Mouse (Mus musculus): ENCODE measurements around the gene Cox4i1. TPM values are rescaled to one million over a fixed set of nuclear protein-coding genes. Genes with fewer than 3 reads are reported as not detected.

The Cox4i1 gene
- total and polyA plus RNA-seq, 3 experiments = 519 to 970 (median 711) TPM

DNA sequence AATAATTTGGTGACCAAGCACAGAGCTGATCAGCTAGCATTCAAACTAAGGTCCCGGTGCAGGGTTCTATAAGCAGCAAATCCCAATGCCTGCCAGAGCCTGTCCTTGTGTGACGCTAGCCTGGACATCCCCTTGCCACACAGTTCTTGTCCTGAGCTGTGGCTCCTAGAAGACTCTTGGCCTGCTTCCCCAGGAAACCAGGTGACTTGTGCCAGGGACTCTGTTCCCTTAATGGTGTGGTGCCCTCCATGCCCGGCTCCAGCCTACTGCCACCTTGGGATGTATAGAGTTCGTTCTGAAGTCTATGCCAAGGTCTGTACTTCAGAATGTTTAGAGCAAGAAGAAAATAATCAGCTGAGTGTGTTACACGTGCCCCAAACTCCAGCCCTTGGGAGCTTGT, 18.6 kb downstream of the Cox4i1 start:
- Histone ChIP-seq H3K4me2 (ENCODE audit: insufficient read depth, low read depth, poor library complexity, severe bottlenecking) (no peak overlapping the region), H3K4me1 (ENCODE audit: control insufficient read depth in 1 of 2, insufficient read depth in 2 of 2) (peaks cover 21 to 48% of the 10 kb centered on the region in 2 experiments), H3K27ac (ENCODE audit: insufficient read depth, low read depth) (no peak overlapping the region), H3K36me3 (replicated peaks in 1 of 2; ENCODE audit: control insufficient read depth in 1 of 2, insufficient read depth in 1 of 2, low read length in 1 of 2) (no peaks in the 10 kb centered on the region), H3K9ac (ENCODE audit: insufficient read depth, low read depth) (no peak overlapping the region), H3K4me3 (replicated peaks in 1 of 3; ENCODE audit: low read depth in 2 of 3, low read length in 2 of 3, poor library complexity in 1 of 3) (no peak overlapping the region), H3K9me3 (replicated peaks; ENCODE audit: low read length) (no peaks in the 10 kb centered on the region), H3K79me2 (replicated peaks; ENCODE audit: control insufficient read depth, extremely low read depth, insufficient read depth, poor library complexity, severe bottlenecking) (no peaks in the 10 kb centered on the region), H3K27me3 (replicated peaks) (peaks cover 23% of the 10 kb centered on the region)
- dilution Hi-C loops (cut with MboI; ENCODE audit: extremely low pct_ligation_motif_present, extremely low pct_unique_long_range_greater_than_20kb, low sequenced_read_pairs) = no loop called here
- no peak for DNase-seq (ENCODE audit: extremely low read depth)
- TF ChIP-seq E2F4 (IDR thresholded peaks at IDR 0.05; ENCODE audit: insufficient replicate concordance, low read depth, low read length) (no peak), RAD21 (IDR thresholded peaks at IDR 0.05; ENCODE audit: low read depth, low read length) (no peak), NRF1 (IDR thresholded peaks at IDR 0.05; ENCODE audit: low read depth, low read length) (no peak), HCFC1 (IDR thresholded peaks at IDR 0.05; ENCODE audit: low read depth, low read length) (no peak), MXI1 (IDR thresholded peaks at IDR 0.05; ENCODE audit: low read depth, low read length) (no peak), SMC3 (IDR thresholded peaks at IDR 0.05; ENCODE audit: low read depth, low read length) (no peak), GABPA (IDR thresholded peaks at IDR 0.05; ENCODE audit: insufficient replicate concordance, low read depth, low read length) (no peak), MAFK (IDR thresholded peaks at IDR 0.05; ENCODE audit: insufficient replicate concordance, low read length) (no peak), USF1 (IDR thresholded peaks at IDR 0.05; ENCODE audit: low read depth, low read length) (no peak)
- in situ Hi-C loops (cut with MboI; ENCODE audit: low pct_ligation_motif_present, low pct_unique_long_range_greater_than_20kb, low sequenced_read_pairs) = no loop called here

DNA sequence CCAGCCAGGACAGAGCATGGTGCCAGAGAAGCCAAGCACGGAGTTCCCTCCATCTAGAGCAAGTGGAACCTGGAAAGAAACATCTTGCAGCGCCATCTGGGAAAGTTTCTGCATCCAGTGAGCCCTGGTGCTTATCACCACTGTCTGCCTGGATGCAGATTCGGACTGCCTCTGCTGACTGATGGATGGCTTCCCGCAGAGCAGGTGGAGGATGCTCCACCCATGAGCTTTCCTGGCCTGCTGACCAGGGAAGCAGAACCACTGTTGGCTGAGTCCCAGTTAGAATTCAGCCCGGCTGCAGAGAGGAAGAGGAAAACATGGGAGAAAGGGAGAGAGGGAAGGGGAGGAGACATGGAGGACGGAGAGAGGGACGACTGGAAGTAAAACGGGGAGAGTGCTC, 19.8 kb downstream of the Cox4i1 start:
- Histone ChIP-seq H3K79me2 (replicated peaks; ENCODE audit: control insufficient read depth, extremely low read depth, insufficient read depth, poor library complexity, severe bottlenecking) (no peaks in the 10 kb centered on the region), H3K4me1 (ENCODE audit: control insufficient read depth in 1 of 2, insufficient read depth in 2 of 2) (peaks cover 15 to 40% of the 10 kb centered on the region in 2 experiments), H3K4me3 (replicated peaks in 1 of 3; ENCODE audit: low read depth in 2 of 3, low read length in 2 of 3, poor library complexity in 1 of 3) (no peak overlapping the region), H3K36me3 (replicated peaks in 1 of 2; ENCODE audit: control insufficient read depth in 1 of 2, insufficient read depth in 1 of 2, low read length in 1 of 2) (no peaks in the 10 kb centered on the region), H3K9me3 (replicated peaks; ENCODE audit: low read length) (no peaks in the 10 kb centered on the region), H3K27me3 (replicated peaks) (peaks cover 26% of the 10 kb centered on the region), H3K4me2 (ENCODE audit: insufficient read depth, low read depth, poor library complexity, severe bottlenecking) (no peak overlapping the region), H3K9ac (ENCODE audit: insufficient read depth, low read depth) (no peak overlapping the region), H3K27ac (ENCODE audit: insufficient read depth, low read depth) (no peak overlapping the region)
- no peak for TF ChIP-seq ELF1 (IDR thresholded peaks at IDR 0.05; ENCODE audit: low read depth, low read length)
- no peak for TF ChIP-seq CTCF (conservative IDR thresholded peaks at IDR 0.05 in 1 of 2, IDR thresholded peaks at IDR 0.05 in 1 of 2; ENCODE audit: low read depth in 2 of 2, low read length in 2 of 2)
- no peak for TF ChIP-seq CHD2 (IDR thresholded peaks at IDR 0.05; ENCODE audit: low read length)
- TF ChIP-seq MAFK (IDR thresholded peaks at IDR 0.05; ENCODE audit: insufficient replicate concordance, low read length) = no peak
- no peak for TF ChIP-seq NRF1 (IDR thresholded peaks at IDR 0.05; ENCODE audit: low read depth, low read length)
- no peak for TF ChIP-seq E2F4 (IDR thresholded peaks at IDR 0.05; ENCODE audit: insufficient replicate concordance, low read depth, low read length)
- TF ChIP-seq USF2 (conservative IDR thresholded peaks at IDR 0.05; ENCODE audit: low read depth, low read length) = no peak
- TF ChIP-seq ZMIZ1 (IDR thresholded peaks at IDR 0.05; ENCODE audit: low read depth, low read length) = no peak
- TF ChIP-seq POLR2A (IDR thresholded peaks at IDR 0.05; ENCODE audit: low read depth, low read length) = no peak
- TF ChIP-seq ZC3H11A (IDR thresholded peaks at IDR 0.05; ENCODE audit: low read depth, low read length) = no peak
- TF ChIP-seq SIN3A (IDR thresholded peaks at IDR 0.05; ENCODE audit: low read length) = no peak
- no peak for TF ChIP-seq UBTF (IDR thresholded peaks at IDR 0.05; ENCODE audit: low read depth, low read length)
- no peak for TF ChIP-seq BHLHE40 (IDR thresholded peaks at IDR 0.05; ENCODE audit: low read depth, low read length)
- TF ChIP-seq MYC (IDR thresholded peaks at IDR 0.05; ENCODE audit: low read depth, low read length) = no peak
- no peak for TF ChIP-seq ETS1 (conservative IDR thresholded peaks at IDR 0.05; ENCODE audit: low read depth, low read length)
- no peak for TF ChIP-seq KAT2A (IDR thresholded peaks at IDR 0.05; ENCODE audit: insufficient replicate concordance, low read length)
- TF ChIP-seq POLR2AphosphoS2 (IDR thresholded peaks at IDR 0.05; ENCODE audit: low read depth, low read length) = no peak
- TF ChIP-seq GABPA (IDR thresholded peaks at IDR 0.05; ENCODE audit: insufficient replicate concordance, low read depth, low read length) = no peak
- in situ Hi-C loops (cut with MboI; ENCODE audit: low pct_ligation_motif_present, low pct_unique_long_range_greater_than_20kb, low sequenced_read_pairs) (no loop called here), dilution Hi-C loops (cut with MboI; ENCODE audit: extremely low pct_ligation_motif_present, extremely low pct_unique_long_range_greater_than_20kb, low sequenced_read_pairs) (no loop called here)
- DNase-seq (ENCODE audit: extremely low read depth) = no peak
